Mouse (Mus musculus) cerebral cortex, adult 2 months (tissue): ENCODE measurements around the gene Iqch.

ENCODE experiments used
- WGBS: fragments of 180-500 bp; shearing (Covaris S2); methylation state at CpG from one replicate; pipeline ENCODE4 v1.1.7; 2018; 5-methylcytosine and 5-hydroxymethylcytosine counted together

Iqch gene

GRCm38 (mm10) chr9:63602043-63602939 is at the start of gene Iqch, which contains the start of gene Aagab:
Iqch (minus strand) TSS chr9:63602493.
Aagab (plus strand) TSS chr9:63602660.
- 1% methylated on average over 70 of the region's 70 CpGs for WGBS

GRCm38 (mm10) chr9:63651594-63651993 is 49.3 kb upstream of the Iqch start:
- 75% methylated on average over 11 of the region's 11 CpGs for WGBS

GRCm38 (mm10) chr9:63650905-63651304 is 48.6 kb upstream of the Iqch start:
- 56% methylated on average over 14 of the region's 14 CpGs for WGBS

GRCm38 (mm10) chr9:63649841-63650545 is 47.7 kb upstream of the Iqch start:
- 89% methylated on average over 8 of the region's 8 CpGs for WGBS

GRCm38 (mm10) chr9:63648520-63648918 is 46.2 kb upstream of the Iqch start:
- 58% methylated on average over 9 of the region's 9 CpGs for WGBS

- WGBS = 63% methylated on average over 9 of the region's 9 CpGs
These were observed 45.6 kb upstream of the Iqch start for GRCm38 (mm10) chr9:63647581-63648519.

- 83% methylated on average over 8 of the region's 8 CpGs for WGBS
These were observed 42.8 kb upstream of the Iqch start for GRCm38 (mm10) chr9:63645084-63645483.

GRCm38 (mm10) chr9:63644011-63644410 is 41.7 kb upstream of the Iqch start:
- 98% methylated on average over 6 of the region's 6 CpGs for WGBS

- 50% methylated on average over 4 of the region's 4 CpGs for WGBS
These were observed 39.8 kb upstream of the Iqch start for GRCm38 (mm10) chr9:63641983-63642646.

GRCm38 (mm10) chr9:63636113-63636512 is 33.8 kb upstream of the Iqch start:
- 47% methylated on average over 7 of the region's 7 CpGs for WGBS

- WGBS = 35% methylated on average over 7 of the region's 7 CpGs
These were observed 31.0 kb upstream of the Iqch start for GRCm38 (mm10) chr9:63633334-63633733.

GRCm38 (mm10) chr9:63632924-63633323 is 30.6 kb upstream of the Iqch start:
- WGBS = 24% methylated on average over 11 of the region's 11 CpGs

- 68% methylated on average over 4 of the region's 4 CpGs for WGBS
These were observed 29.8 kb upstream of the Iqch start for GRCm38 (mm10) chr9:63632045-63632444.

GRCm38 (mm10) chr9:63625090-63625756 is 22.9 kb upstream of the Iqch start:
- 62% methylated on average over 9 of the region's 9 CpGs for WGBS

- WGBS = 67% methylated on average over 15 of the region's 15 CpGs
These were observed 21.7 kb upstream of the Iqch start for GRCm38 (mm10) chr9:63623895-63624569.

- WGBS = 82% methylated on average over 2 of the region's 2 CpGs
These were observed 15.7 kb upstream of the Iqch start for GRCm38 (mm10) chr9:63617967-63618366.

GRCm38 (mm10) chr9:63614018-63614985 is 12.0 kb upstream of the Iqch start:
- 75% methylated on average over 11 of the region's 11 CpGs for WGBS

GRCm38 (mm10) chr9:63613569-63613968 is 11.3 kb upstream of the Iqch start:
- WGBS = 15% methylated on average over 1 of the region's 1 CpGs
